Mouse (Mus musculus) cerebellum, adult 2 months (tissue): ENCODE measurements around the gene Sox5.

Experiments used
- CTCF ChIP-seq: fragments of 200-500 bp; IDR thresholded peaks from 2 replicates; pipeline ENCODE4 v1.5.1; 2011; ENCODE audit warnings: low read depth, mild to moderate bottlenecking, control low read depth, low read length, moderate library complexity, borderline replicate concordance; ENCODE audit not compliant: insufficient read depth
- POLR2A ChIP-seq: fragments of 200-500 bp; IDR thresholded peaks from 2 replicates; pipeline ENCODE4 v1.6.1; 2011; ENCODE audit warnings: low read length, control low read depth, borderline replicate concordance; ENCODE audit not compliant: insufficient read depth

- TF ChIP-seq POLR2A = no peak
- TF ChIP-seq CTCF = 0 out of 2 replicates have a peak, but pooled peaks have one; percentile 11
Observed at GRCm38 (mm10) chr6:144644711-144645110, 137.1 kb downstream of the Sox5 start.
